In the genomic region with DNA sequence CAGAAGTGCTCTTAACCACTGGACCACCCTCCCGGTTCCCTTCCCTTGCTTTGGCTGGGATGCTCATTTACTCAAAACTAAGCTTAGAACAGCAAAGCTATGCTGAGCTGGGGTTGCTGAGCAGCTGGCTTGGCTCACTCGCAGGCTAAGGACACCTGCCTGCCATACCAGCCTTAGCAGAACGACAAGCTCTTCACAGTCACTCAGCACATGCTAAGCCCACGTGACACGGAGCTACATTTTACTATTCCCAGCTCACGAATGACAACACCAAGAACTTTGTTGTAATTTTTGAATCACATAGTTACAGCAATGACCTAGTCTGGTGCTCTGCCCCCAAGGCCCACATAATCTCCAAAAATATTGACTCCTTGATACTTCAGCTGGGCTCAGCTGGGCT, we compare ENCODE assay signal across 16 mouse cellular contexts.
DNase-seq lines count a peak whose midpoint lies in the region; ATAC-seq and TF ChIP-seq lines count a peak whose summit lies in the region.
"Had no signal": no experiment of that assay in that cellular context is flagged by ENCODE, and none has a peak within 500 bp of the region (broad histone marks: within the 10 kb centered on the region; RNA-seq: fewer than 3 reads in every experiment).

No protein-coding gene starts in this region.

- TF ChIP-seq CTCF in heart, adult 2 months (IDR thresholded peaks at IDR 0.05), result no peak
- TF ChIP-seq CTCF in heart, postnatal 0 days (IDR thresholded peaks at IDR 0.05; ENCODE audit: low read depth), result no peak

- peak in 1 of 2 experiments; percentile 51 for DNase-seq in heart, adult 2 months
- no peak for DNase-seq in heart, adult 8-10 months (ENCODE audit: low spot score)
- peak; percentile 64 to 77 for DNase-seq in left cerebral cortex, postnatal 14 days (ENCODE audit: low spot score in 2 of 2)
- DNase-seq in left cerebral cortex, adult 11 months (ENCODE audit: low spot score), result no peak
- no peak for DNase-seq in heart, postnatal 0 days (ENCODE audit: low spot score)
- DNase-seq in lung, postnatal 36 days, result peak; percentile 78
- DNase-seq in thymus, postnatal 10 days (ENCODE audit: low spot score in 2 of 2), result no peak
- DNase-seq: gastrocnemius, postnatal 14 days; kidney, postnatal 36 days; thymus, postnatal 25 days had no signal

- no peak overlapping the region for H3K9ac ChIP-seq in heart, adult 2 months (ENCODE audit: low read depth, low read length)
- H3K9ac ChIP-seq in heart, postnatal 0 days (replicated peaks; ENCODE audit: low read depth, low read length), result no peak overlapping the region; the same call in 1 of the 2 replicates
- no peak overlapping the region for H3K9ac ChIP-seq in neural tube, embryonic 15.5 days (replicated peaks)
- H3K9ac ChIP-seq: embryonic facial prominence, embryonic 15.5 days; forebrain, embryonic 12.5 days; hindbrain, embryonic 12.5 days; liver, embryonic 14.5 days; stomach, embryonic 15.5 days had no signal

- no peak for TF ChIP-seq POLR2A in heart, adult 2 months (IDR thresholded peaks at IDR 0.05; ENCODE audit: insufficient read depth, low read depth, low read length)

- 0 out of 2 replicates have a peak, but pooled peaks have one; percentile 53 for ATAC-seq in heart, postnatal 0 days (ENCODE audit: insufficient read depth, low read depth)
- ATAC-seq in neural tube, embryonic 15.5 days (ENCODE audit: low FRiP score), result no peak

- TF ChIP-seq EP300 in heart, adult 2 months (IDR thresholded peaks at IDR 0.05; ENCODE audit: insufficient read depth, low read depth, low read length), result no peak
- no peak for TF ChIP-seq EP300 in heart, postnatal 0 days (IDR thresholded peaks at IDR 0.05; ENCODE audit: low read depth)

- H3K9me3 ChIP-seq in heart, postnatal 0 days (replicated peaks; ENCODE audit: control insufficient read depth, low read length), result no peaks in the 10 kb centered on the region
- no peaks in the 10 kb centered on the region for H3K9me3 ChIP-seq in neural tube, embryonic 15.5 days (replicated peaks)
- H3K9me3 ChIP-seq: embryonic facial prominence, embryonic 15.5 days; forebrain, embryonic 12.5 days; hindbrain, embryonic 12.5 days; stomach, embryonic 15.5 days had no signal

- H3K4me2 ChIP-seq in heart, postnatal 0 days (ENCODE audit: low read depth, low read length), result no peak overlapping the region
- H3K4me2 ChIP-seq in neural tube, embryonic 15.5 days, result no peak overlapping the region
- H3K4me2 ChIP-seq: embryonic facial prominence, embryonic 15.5 days; forebrain, embryonic 12.5 days; hindbrain, embryonic 12.5 days; stomach, embryonic 15.5 days had no signal

- 50% methylated on average over 6 of the region's 6 CpGs for WGBS in heart, adult 2 months
- WGBS in heart, postnatal 0 days, result 35% methylated on average over 6 of the region's 6 CpGs
- 85% methylated on average over 6 of the region's 6 CpGs for WGBS in neural tube, embryonic 15.5 days

- H3K4me3 ChIP-seq in heart, adult 2 months, result no peak overlapping the region
- H3K4me3 ChIP-seq in heart, postnatal 0 days (ENCODE audit: low read depth, low read length), result no peak overlapping the region
- no peak overlapping the region for H3K4me3 ChIP-seq in neural tube, embryonic 15.5 days (replicated peaks)
- H3K4me3 ChIP-seq: embryonic facial prominence, embryonic 15.5 days; forebrain, embryonic 12.5 days; hindbrain, embryonic 12.5 days; stomach, embryonic 15.5 days had no signal

- H3K4me1 ChIP-seq in heart, adult 2 months (ENCODE audit: control insufficient read depth, insufficient read depth, low read length), result peaks cover 46% of the 10 kb centered on the region
- H3K4me1 ChIP-seq in heart, postnatal 0 days (ENCODE audit: control insufficient read depth, insufficient read depth), result peaks cover 52% of the 10 kb centered on the region
- peaks cover 20% of the 10 kb centered on the region; the same call in 1 of the 2 replicates for H3K4me1 ChIP-seq in neural tube, embryonic 15.5 days

- H3K36me3 ChIP-seq in heart, adult 2 months (ENCODE audit: control insufficient read depth, insufficient read depth, low read length), result no peaks in the 10 kb centered on the region
- H3K36me3 ChIP-seq in heart, postnatal 0 days (replicated peaks; ENCODE audit: control insufficient read depth, insufficient read depth, low read length), result no peaks in the 10 kb centered on the region
- H3K36me3 ChIP-seq in neural tube, embryonic 15.5 days, result no peaks in the 10 kb centered on the region
- H3K36me3 ChIP-seq: embryonic facial prominence, embryonic 15.5 days; forebrain, embryonic 12.5 days; hindbrain, embryonic 12.5 days; stomach, embryonic 15.5 days had no signal

- intact Hi-C loops in heart, adult 2 months (cut with DNase I), result no loop called here
- intact Hi-C loops in left cerebral cortex, postnatal 14 days (cut with DNase I), result loop anchor here (5.0 kb wide), 2 partner anchors 48 to 67 kb away; partner anchors contain the start of gene Ksr1

- H3K79me2 ChIP-seq in heart, adult 2 months (replicated peaks; ENCODE audit: control insufficient read depth, insufficient read depth, low read length), result 0 out of 2 replicates have a peak, but pooled peaks cover 1% of the 10 kb centered on the region

- H3K27ac ChIP-seq in heart, adult 2 months, result peak overlapping the region; percentile 40; the same call in 1 of the 2 replicates
- no peak overlapping the region for H3K27ac ChIP-seq in heart, postnatal 0 days (ENCODE audit: low read depth)
- no peak overlapping the region for H3K27ac ChIP-seq in neural tube, embryonic 15.5 days (replicated peaks)
- H3K27ac ChIP-seq: forebrain, embryonic 12.5 days; hindbrain, embryonic 12.5 days; liver, embryonic 14.5 days; stomach, embryonic 15.5 days had no signal

- no peaks in the 10 kb centered on the region for H3K27me3 ChIP-seq in heart, adult 2 months (ENCODE audit: control insufficient read depth, insufficient read depth, low read length)
- no peaks in the 10 kb centered on the region for H3K27me3 ChIP-seq in heart, postnatal 0 days (ENCODE audit: control insufficient read depth, insufficient read depth, low read length)
- H3K27me3 ChIP-seq in neural tube, embryonic 15.5 days (replicated peaks), result no peaks in the 10 kb centered on the region
- H3K27me3 ChIP-seq: embryonic facial prominence, embryonic 15.5 days; forebrain, embryonic 12.5 days; hindbrain, embryonic 12.5 days; stomach, embryonic 15.5 days had no signal

Comparison
In these comparisons a context has a peak if more than half of its experiments do, and no peak if none do; other contexts are left out.
1. DNase-seq: peak in left cerebral cortex, postnatal 14 days (2 of 2) and lung, postnatal 36 days (single experiment); none in heart, adult 8-10 months (single experiment), left cerebral cortex, adult 11 months (single experiment), heart, postnatal 0 days (single experiment) and thymus, postnatal 10 days (0 of 2).